Mouse (Mus musculus): ENCODE measurements at regions not wholly inside any gene's neighbourhood (a gene's known extent, or its start where the extent isn't known, plus 50 kb on each side); places are given as distances from the start of the nearest gene placed in this dataset.

DNA sequence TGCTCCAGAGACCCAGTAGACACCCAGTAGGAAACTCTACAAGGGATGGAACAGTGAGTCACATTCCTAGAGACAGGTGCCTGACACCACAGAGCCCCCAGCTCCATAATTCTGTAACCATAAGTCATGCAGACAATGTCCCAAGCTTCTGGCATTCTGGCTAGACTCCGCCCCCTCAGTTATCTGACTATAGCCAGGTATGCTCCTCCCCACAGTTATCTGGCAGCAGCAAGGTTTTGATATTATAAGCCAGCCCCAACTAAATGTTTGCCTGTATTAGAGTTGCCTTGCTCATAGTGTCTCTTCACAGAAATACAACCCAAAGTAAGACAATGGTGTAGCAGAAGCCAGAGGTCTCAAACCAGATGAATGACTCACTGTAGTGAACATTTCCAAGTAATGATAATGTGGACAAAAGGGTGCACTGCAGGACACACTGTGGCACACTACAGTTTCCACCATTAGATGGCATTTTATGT lies 121.4 kb upstream of the Otogl start:
- no peak for DNase-seq (ENCODE audit: low spot score in 2 of 2)

DNA sequence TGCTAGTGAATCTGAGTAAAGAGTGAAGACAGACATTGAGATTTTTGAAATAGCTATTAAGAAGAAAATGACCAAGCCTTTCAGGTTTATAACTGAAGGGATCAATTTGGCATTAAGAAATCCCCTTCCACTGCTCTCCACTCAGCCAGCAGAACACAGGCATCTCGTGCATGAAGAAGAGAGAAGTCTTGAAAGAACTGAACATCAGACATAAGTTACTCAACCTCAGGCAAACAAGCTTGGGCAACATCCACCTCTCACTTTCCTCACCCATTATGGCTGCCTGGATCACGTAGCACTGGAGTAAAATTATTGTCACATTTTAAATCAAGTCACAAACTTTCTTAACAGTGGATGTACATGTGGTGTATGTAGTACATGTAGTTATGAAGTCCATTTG lies 115.6 kb upstream of the Otogl start:
- DNase-seq (ENCODE audit: low spot score in 2 of 2) = no peak

DNA sequence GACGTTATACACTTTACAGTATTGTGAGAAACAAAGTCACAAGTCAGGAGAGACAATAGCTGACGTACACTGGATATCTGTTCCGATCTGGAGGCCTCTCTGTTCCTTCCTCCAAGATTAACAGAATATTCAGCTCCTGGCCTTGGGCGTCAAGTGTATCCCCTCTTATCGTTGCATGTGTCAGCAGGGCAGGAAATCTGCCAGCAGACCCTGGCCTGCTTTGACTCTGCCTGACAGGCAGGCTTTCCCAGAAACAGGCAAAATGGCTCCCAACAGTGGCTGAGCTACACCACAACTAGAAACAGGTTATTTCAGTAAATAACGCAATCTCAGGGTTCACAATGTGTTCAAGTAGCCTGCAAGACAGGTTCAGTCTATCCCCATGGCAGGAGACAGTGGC lies 112.3 kb upstream of the Otogl start:
- DNase-seq (ENCODE audit: low spot score in 2 of 2) = no peak

DNA sequence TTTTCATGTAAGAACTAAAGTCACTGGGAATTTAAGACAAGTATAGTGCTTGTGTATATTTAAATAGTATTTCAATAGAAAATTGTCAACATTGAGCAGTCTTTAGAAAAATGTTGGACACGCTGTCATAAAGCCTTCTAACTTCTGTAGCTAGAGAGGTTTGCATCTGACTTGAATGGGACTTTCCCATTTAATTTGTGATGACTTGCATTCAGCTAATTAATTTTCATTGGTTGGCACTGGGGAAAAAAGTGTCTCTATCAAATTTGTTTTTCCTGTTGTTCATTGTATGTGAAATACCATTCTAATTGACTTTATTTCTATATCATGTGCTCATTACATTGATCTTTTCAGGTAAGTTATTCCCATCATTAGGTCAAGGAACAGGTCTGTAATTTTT lies 104.6 kb upstream of the Otogl start:
- DNase-seq (ENCODE audit: low spot score in 2 of 2) = no peak

DNA sequence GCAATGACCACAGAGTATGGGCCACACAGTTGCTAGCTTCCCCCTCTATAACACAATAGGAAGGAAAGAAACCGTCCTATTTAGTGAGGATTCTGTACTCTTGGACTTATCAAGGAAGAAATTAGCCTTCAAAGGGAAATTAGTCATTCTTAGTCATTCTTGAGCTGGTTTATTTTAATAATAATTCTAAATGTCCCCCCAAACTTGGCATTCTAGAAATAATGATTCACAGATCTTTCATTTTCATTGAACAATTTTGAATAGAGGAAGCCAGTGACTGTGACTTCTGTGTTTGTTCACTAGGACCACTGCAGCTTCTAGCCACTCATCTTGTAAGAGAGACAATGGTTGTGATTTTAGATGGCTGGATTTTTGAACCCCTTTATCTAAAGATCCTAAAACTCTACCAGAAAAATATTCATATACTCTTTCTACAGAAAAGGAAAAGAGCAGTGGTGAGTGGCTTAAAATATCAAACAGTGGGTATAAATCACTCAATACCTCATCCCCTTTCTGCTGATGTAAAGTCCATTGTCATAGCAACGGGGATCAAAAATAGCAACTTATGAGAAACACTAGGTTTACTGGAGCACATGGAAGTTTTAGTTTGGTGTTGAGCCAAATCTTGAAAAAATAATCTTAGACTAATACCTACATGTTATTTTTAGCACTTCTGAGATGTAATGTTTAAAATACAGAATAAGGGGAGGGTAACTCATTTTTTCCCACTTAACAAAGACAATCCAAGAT lies 83.1 kb upstream of the Otogl start:
- DNase-seq (ENCODE audit: low spot score in 2 of 2) = no peak

DNA sequence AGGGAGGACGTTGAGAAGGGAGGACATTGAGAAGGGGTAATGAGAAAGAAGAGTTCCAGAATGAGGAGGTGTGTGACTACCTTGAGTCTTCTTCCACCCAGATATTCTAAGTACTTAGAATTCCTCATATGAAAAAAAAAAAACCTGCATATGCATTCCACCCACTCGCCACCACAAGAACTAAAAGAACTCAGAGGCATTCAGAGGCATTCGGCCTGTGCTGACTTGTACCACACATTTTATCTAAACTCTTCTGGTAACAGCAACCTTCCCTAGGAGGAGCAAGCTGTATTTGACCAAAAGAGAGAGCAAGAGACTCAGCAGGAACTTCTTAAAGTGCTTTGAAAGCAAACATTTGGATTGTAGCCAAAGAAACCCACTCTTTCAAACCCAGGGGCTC lies 80.7 kb upstream of the Otogl start:
- DNase-seq (ENCODE audit: low spot score in 2 of 2) = peak; percentile 42 to 58

DNA sequence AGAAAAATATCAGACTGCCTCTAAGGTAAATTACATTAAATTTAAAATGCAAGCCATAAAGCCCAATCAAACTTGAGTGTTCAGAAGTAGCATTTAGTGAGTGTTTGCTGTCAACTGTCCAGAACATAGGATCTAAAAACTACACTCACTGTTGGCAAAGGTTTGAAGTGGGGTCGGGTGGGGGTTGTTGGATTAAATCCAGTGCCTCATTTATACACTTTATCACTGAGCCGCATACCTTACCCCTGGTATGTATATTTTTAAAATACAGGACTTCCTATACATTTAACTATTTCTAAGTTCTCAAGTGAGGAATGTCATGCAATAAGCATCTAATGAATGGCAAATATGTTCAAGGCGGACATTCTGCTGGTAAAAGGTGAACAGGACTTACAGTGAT lies 78.6 kb upstream of the Otogl start:
- no peak for DNase-seq (ENCODE audit: low spot score in 2 of 2)

DNA sequence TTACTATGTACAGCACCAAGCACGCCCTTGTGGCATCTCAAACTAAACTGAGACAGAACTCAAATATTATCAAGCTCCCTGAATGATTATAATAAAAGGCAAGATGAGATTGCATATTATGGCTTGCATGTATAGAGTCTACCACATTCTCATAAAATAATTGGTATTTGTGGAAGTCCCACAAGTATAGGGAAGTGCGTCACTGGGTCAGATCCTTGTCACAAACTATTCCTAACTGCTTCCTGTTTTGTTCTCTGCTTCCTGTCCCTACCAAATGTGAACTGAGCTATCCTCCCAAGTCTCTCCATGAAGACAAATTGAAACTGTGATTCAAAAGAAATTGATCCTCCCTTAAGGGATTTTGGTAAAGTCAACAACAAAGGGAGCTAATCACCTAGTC lies 78.0 kb upstream of the Otogl start:
- no peak for DNase-seq (ENCODE audit: low spot score in 2 of 2)

DNA sequence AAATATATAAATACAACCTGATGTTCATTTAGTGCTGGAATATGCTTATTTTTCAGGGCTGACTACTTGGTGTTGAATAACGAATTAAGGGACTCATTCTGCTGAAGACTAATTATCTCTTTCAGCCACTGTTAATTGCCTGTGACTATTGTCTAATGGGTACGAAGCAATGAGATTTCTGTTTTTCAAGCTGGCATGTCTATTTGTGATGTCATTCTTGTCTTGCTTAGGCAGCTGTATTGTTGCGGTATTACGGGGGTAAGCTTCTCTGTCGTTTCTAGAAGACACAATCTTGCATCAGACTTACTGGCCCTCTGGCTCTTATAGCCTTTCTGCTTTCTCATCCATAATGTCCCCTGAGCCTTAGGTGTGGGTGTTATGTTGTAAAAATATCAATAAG lies 70.7 kb upstream of the Otogl start:
- no peak for DNase-seq (ENCODE audit: low spot score in 2 of 2)

DNA sequence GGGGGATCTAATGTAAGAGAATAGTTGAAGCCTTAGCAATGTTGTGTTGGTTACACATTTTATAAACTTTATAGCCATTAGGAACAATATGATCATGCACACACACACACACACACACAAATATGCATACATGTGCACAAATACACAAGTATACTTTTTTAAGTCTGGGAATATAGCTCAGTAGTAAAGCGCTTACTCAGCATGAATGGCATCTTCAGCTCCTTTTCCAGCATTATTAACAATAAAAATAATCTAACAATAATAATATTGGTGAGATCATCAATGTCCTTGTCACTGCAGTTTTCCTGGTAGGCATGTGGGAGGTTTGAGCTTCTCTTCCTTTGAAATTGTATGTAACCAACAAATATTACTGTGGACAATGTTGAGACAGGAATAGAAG lies 70.1 kb upstream of the Otogl start:
- no peak for DNase-seq (ENCODE audit: low spot score in 2 of 2)

DNA sequence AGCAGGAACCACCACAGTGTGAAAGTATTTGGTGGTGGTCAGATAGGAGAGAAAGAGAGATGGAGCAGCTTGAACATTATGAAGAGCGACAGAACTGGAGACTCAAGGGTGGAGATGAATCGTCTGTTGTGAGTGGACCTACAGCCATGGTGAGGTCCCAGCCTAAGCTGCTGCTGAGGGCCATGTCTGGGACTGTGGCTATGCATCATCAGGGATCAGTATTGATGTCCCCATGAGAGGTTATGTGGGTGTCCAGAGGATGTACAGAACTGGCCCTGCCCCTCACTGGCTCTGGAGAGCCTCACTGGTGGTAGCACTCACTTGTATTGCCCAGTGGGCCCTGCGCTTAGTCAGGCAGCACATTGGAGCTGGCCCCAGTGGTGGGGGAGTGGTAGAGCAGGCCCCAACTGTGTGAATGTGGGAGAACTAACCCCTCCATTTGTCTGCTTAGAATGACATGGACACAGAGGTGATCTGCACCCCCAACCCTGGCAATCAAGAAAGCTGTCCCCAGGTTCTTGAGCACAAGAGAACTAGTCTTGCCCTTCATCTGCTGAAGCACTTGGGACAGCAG lies 64.5 kb upstream of the Otogl start:
- DNase-seq (ENCODE audit: low spot score in 2 of 2) = no peak

DNA sequence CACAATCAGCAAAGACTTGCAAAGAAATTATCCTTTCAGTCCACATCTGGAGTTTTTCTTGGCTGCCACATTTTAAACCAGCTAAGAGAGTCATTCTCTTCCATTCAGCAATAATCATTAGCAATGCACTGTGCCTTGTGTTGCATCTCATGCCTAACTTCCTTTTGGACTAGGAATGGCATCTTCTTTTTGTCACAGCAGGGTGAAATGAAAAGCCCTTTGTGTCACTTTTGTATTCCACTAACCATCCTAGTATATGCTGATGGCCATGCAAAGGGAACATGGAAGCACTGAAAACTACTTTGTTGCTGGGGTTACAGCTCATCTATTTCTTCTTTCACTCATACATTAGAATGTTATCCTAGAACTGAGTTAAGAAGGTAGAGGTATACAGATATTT lies 59.8 kb upstream of the Otogl start:
- DNase-seq (ENCODE audit: low spot score in 2 of 2) = no peak

DNA sequence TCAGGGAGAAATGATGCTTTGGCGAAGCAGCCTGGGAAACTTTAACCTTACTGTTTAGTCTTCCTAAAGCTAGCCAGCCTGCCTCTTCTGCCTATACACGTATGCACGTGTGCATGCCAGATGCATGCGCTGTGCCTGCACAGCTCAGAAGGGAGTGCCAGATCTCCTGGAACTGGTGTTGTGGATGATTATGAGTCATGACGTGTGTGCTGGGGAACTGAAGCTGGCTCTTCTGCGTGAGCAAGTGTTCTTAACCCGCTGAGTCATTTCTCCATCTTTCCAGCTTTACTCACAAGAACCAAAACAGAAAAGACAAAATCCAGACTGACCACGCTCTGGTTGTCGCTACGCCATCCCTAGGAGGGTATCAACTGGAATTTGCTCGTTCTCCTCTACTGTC lies 55.1 kb upstream of the Otogl start:
- peak; percentile 13 to 50 for DNase-seq (ENCODE audit: low spot score in 2 of 2)

DNA sequence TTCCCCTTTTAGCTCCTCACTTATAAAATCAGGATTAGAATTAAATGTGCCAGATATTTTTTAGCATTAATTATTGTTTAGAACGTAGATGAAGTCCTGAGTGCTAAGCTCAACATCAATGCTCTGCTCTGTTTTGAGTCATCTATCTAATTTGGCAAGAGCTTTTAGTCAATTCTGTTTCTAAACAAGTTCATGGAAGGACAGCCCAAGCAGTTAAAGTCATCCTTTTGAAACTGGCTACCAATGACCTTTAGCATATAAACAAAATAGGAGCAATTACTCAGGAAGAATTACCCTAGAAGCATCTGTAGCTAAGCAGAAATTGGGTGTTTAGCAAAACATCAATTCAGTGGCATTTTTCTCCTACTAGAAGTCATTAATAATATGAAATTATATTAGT lies 52.1 kb upstream of the Otogl start:
- no peak for DNase-seq (ENCODE audit: low spot score in 2 of 2)

DNA sequence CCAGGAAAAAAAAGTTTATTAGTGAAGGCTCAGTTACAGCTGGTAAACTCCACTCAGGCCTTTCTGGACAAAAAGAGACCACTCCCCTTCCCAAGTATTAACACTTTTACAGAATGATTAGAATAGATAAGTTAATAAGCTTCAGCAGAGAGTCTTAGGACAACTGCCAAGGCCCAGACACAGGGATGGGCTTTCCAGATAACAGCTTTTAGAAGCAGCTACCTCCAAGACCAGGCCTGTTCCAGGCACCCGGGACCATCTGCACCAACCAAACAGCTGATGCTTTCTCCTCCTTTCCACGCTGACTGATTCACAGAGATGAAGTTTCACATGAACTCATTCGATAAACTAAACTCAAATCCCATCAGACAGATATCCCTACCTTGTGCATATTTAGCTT lies 50.2 kb upstream of the Otogl start:
- DNase-seq (ENCODE audit: low spot score in 2 of 2) = no peak
